Mouse (Mus musculus): Measurements from ENCODE around the gene Them7. TPM values are rescaled to one million over a fixed set of nuclear protein-coding genes. Genes with fewer than 3 reads are reported as not detected.

Gene Them7
- total and polyA plus RNA-seq, 3 experiments: not detected

GRCm38 (mm10) chr2:105234278-105234677, 10.2 kb downstream of the Them7 start:
- TF ChIP-seq BHLHE40 (IDR thresholded peaks at IDR 0.05; ENCODE audit: borderline replicate concordance, low read depth, low read length): no peak
- no peak for TF ChIP-seq UBTF (IDR thresholded peaks at IDR 0.05; ENCODE audit: borderline replicate concordance, insufficient read depth, low read depth, low read length)
- TF ChIP-seq GATA1 (IDR thresholded peaks at IDR 0.05; ENCODE audit: low read depth, low read length): no peak
- TF ChIP-seq ETS1 (IDR thresholded peaks at IDR 0.05; ENCODE audit: low read depth, low read length): no peak
- TF ChIP-seq MXI1 (IDR thresholded peaks at IDR 0.05; ENCODE audit: low read depth, low read length): no peak
- no peak for TF ChIP-seq MAX (IDR thresholded peaks at IDR 0.05; ENCODE audit: low read length)
- TF ChIP-seq SIN3A (IDR thresholded peaks at IDR 0.05; ENCODE audit: low read length): no peak
- no peak for TF ChIP-seq POLR2AphosphoS5 (IDR thresholded peaks at IDR 0.05; ENCODE audit: borderline replicate concordance, low read depth, low read length)
- no peak for TF ChIP-seq MYB (IDR thresholded peaks at IDR 0.05; ENCODE audit: low read depth, low read length)
- no peak for TF ChIP-seq RCOR1 (IDR thresholded peaks at IDR 0.05; ENCODE audit: low read depth, low read length)
- TF ChIP-seq MEF2A (IDR thresholded peaks at IDR 0.05; ENCODE audit: extremely low read depth, insufficient replicate concordance, low read depth, low read length, poor library complexity, severe bottlenecking): no peak
- no peak for TF ChIP-seq JUND (IDR thresholded peaks at IDR 0.05; ENCODE audit: low read depth, low read length)
- TF ChIP-seq CHD2 (IDR thresholded peaks at IDR 0.05; ENCODE audit: low read length): no peak
- no peak for TF ChIP-seq USF2 (IDR thresholded peaks at IDR 0.05; ENCODE audit: borderline replicate concordance in 1 of 2, insufficient read depth in 1 of 2, low read depth in 1 of 2, low read length in 2 of 2)
- TF ChIP-seq E2F4 (IDR thresholded peaks at IDR 0.05; ENCODE audit: borderline replicate concordance, low read depth, low read length): no peak
- no peak for TF ChIP-seq GABPA (IDR thresholded peaks at IDR 0.05; ENCODE audit: low read depth, low read length)
- TF ChIP-seq ZKSCAN1 (IDR thresholded peaks at IDR 0.05; ENCODE audit: low read depth, low read length): no peak
- no peak for TF ChIP-seq ZMIZ1 (IDR thresholded peaks at IDR 0.05; ENCODE audit: low read depth, low read length)
- TF ChIP-seq RAD21 (IDR thresholded peaks at IDR 0.05; ENCODE audit: low read depth, low read length): no peak
- no peak for TF ChIP-seq POLR2A (IDR thresholded peaks at IDR 0.05; ENCODE audit: control insufficient read depth in 1 of 2, insufficient read depth in 1 of 2, low read depth in 1 of 2, low read length in 2 of 2, poor library complexity in 1 of 2)

More at GRCm38 (mm10) chr2:105234278-105234677, 10.2 kb downstream of the Them7 start:
- no peak for DNase-seq (ENCODE audit: low read depth, low spot score)
- H3K4me3 ChIP-seq (ENCODE audit: control insufficient read depth in 1 of 2, insufficient read depth in 1 of 2, low read depth in 2 of 2, low read length in 2 of 2): no peak overlapping the region
- H3K27me3 ChIP-seq (ENCODE audit: control insufficient read depth in 1 of 2, insufficient read depth in 2 of 2, low read length in 2 of 2): peaks cover 10% of the 10 kb centered on the region in 2 experiments
- H3K36me3 ChIP-seq (ENCODE audit: control insufficient read depth in 1 of 2, insufficient read depth in 2 of 2, low read length in 2 of 2): no peaks in the 10 kb centered on the region
- H3K4me1 ChIP-seq (ENCODE audit: control insufficient read depth in 1 of 2, insufficient read depth in 2 of 2, low read length in 2 of 2): no peaks in the 10 kb centered on the region
- H3K9me3 ChIP-seq (replicated peaks; ENCODE audit: insufficient read depth, low read length): no peaks in the 10 kb centered on the region
- no peaks in the 10 kb centered on the region for H3K79me2 ChIP-seq (ENCODE audit: control insufficient read depth, insufficient read depth, low read length, poor library complexity)
- H3K9ac ChIP-seq (ENCODE audit: control insufficient read depth, low read depth, low read length, poor library complexity, severe bottlenecking): no peak overlapping the region
- no peak overlapping the region for H3K27ac ChIP-seq (ENCODE audit: control insufficient read depth, low read depth, low read length)
